Mouse (Mus musculus): ENCODE results near the gene Dnajc15. TPM values are rescaled to one million over a fixed set of nuclear protein-coding genes. Genes with fewer than 3 reads are reported as not detected.

Dnajc15 gene
- total and polyA plus RNA-seq, 2 experiments from 2014 or later, result 16.0 to 96.0 TPM

GRCm38 (mm10) chr14:77840078-77840477 is 34.8 kb downstream of the Dnajc15 start:
- Histone ChIP-seq H3K4me3 (ENCODE audit: low read depth, low read length) (no peak overlapping the region), H3K9ac (replicated peaks; ENCODE audit: low read length, poor library complexity, severe bottlenecking) (no peak overlapping the region), H3K4me2 (ENCODE audit: low read depth, low read length, poor library complexity, severe bottlenecking) (no peak overlapping the region), H3K27me3 (ENCODE audit: insufficient read depth, low read length) (no peaks in the 10 kb centered on the region), H3K36me3 (ENCODE audit: insufficient read depth, low read length) (no peaks in the 10 kb centered on the region), H3K9me3 (ENCODE audit: low read length) (no peaks in the 10 kb centered on the region), H3K27ac (ENCODE audit: low read depth, low read length) (no peak overlapping the region), H3K4me1 (ENCODE audit: insufficient read depth, low read length) (no peaks in the 10 kb centered on the region)
- TF ChIP-seq CTCF (IDR thresholded peaks at IDR 0.05), result peak; percentile 62
- 81% methylated on average over 2 of the region's 2 CpGs for WGBS
- ATAC-seq (ENCODE audit: low FRiP score) (no peak), DNase-seq (ENCODE audit: low spot score) (peak; percentile 53)

GRCm38 (mm10) chr14:77836794-77837193 is 38.1 kb downstream of the Dnajc15 start:
- WGBS, result 83% methylated on average over 2 of the region's 2 CpGs

GRCm38 (mm10) chr14:77832359-77832758 is 42.6 kb downstream of the Dnajc15 start:
- no peak overlapping the region for H3K27ac ChIP-seq (ENCODE audit: low read depth, low read length)
- DNase-seq (ENCODE audit: low spot score) (no peak), ATAC-seq (ENCODE audit: low FRiP score) (no peak)
- H3K4me1 ChIP-seq (ENCODE audit: insufficient read depth, low read length), result no peaks in the 10 kb centered on the region
- H3K4me2 ChIP-seq (ENCODE audit: low read depth, low read length, poor library complexity, severe bottlenecking), result no peak overlapping the region
- no peaks in the 10 kb centered on the region for H3K9me3 ChIP-seq (ENCODE audit: low read length)
- no peaks in the 10 kb centered on the region for H3K36me3 ChIP-seq (ENCODE audit: insufficient read depth, low read length)
- TF ChIP-seq CTCF (IDR thresholded peaks at IDR 0.05), result no peak
- no peaks in the 10 kb centered on the region for H3K27me3 ChIP-seq (ENCODE audit: insufficient read depth, low read length)
- H3K9ac ChIP-seq (replicated peaks; ENCODE audit: low read length, poor library complexity, severe bottlenecking), result no peak overlapping the region
- H3K4me3 ChIP-seq (ENCODE audit: low read depth, low read length), result no peak overlapping the region

More at GRCm38 (mm10) chr14:77836794-77837193, 38.1 kb downstream of the Dnajc15 start:
- Histone ChIP-seq H3K4me3 (ENCODE audit: low read depth, low read length) (no peak overlapping the region), H3K27me3 (ENCODE audit: insufficient read depth, low read length) (no peaks in the 10 kb centered on the region), H3K4me2 (ENCODE audit: low read depth, low read length, poor library complexity, severe bottlenecking) (no peak overlapping the region), H3K36me3 (ENCODE audit: insufficient read depth, low read length) (no peaks in the 10 kb centered on the region), H3K4me1 (ENCODE audit: insufficient read depth, low read length) (no peaks in the 10 kb centered on the region), H3K9me3 (ENCODE audit: low read length) (no peaks in the 10 kb centered on the region), H3K27ac (ENCODE audit: low read depth, low read length) (no peak overlapping the region), H3K9ac (replicated peaks; ENCODE audit: low read length, poor library complexity, severe bottlenecking) (no peak overlapping the region)
- DNase-seq (ENCODE audit: low spot score), result no peak
- no peak for TF ChIP-seq CTCF (IDR thresholded peaks at IDR 0.05)
- ATAC-seq (ENCODE audit: low FRiP score), result no peak

GRCm38 (mm10) chr14:77831936-77832335 is 43.0 kb downstream of the Dnajc15 start:
- H3K9ac ChIP-seq (replicated peaks; ENCODE audit: low read length, poor library complexity, severe bottlenecking), result no peak overlapping the region

GRCm38 (mm10) chr14:77829673-77830072 is 45.3 kb downstream of the Dnajc15 start:
- Histone ChIP-seq H3K27ac (ENCODE audit: low read depth, low read length) (no peak overlapping the region), H3K9ac (replicated peaks; ENCODE audit: low read length, poor library complexity, severe bottlenecking) (no peak overlapping the region), H3K9me3 (ENCODE audit: low read length) (no peaks in the 10 kb centered on the region), H3K36me3 (ENCODE audit: insufficient read depth, low read length) (no peaks in the 10 kb centered on the region), H3K4me3 (ENCODE audit: low read depth, low read length) (no peak overlapping the region), H3K4me1 (ENCODE audit: insufficient read depth, low read length) (no peaks in the 10 kb centered on the region), H3K27me3 (ENCODE audit: insufficient read depth, low read length) (no peaks in the 10 kb centered on the region), H3K4me2 (ENCODE audit: low read depth, low read length, poor library complexity, severe bottlenecking) (no peak overlapping the region)
- WGBS, result 89% methylated on average over 4 of the region's 4 CpGs
- ATAC-seq (ENCODE audit: low FRiP score), result no peak
- no peak for DNase-seq (ENCODE audit: low spot score)
- TF ChIP-seq CTCF (IDR thresholded peaks at IDR 0.05), result no peak

More at GRCm38 (mm10) chr14:77831936-77832335, 43.0 kb downstream of the Dnajc15 start:
- H3K4me3 ChIP-seq (ENCODE audit: low read depth, low read length), result no peak overlapping the region
- H3K9me3 ChIP-seq (ENCODE audit: low read length), result no peaks in the 10 kb centered on the region
- ATAC-seq (ENCODE audit: low FRiP score), result no peak
- H3K4me1 ChIP-seq (ENCODE audit: insufficient read depth, low read length), result no peaks in the 10 kb centered on the region
- H3K27me3 ChIP-seq (ENCODE audit: insufficient read depth, low read length), result no peaks in the 10 kb centered on the region
- H3K27ac ChIP-seq (ENCODE audit: low read depth, low read length), result no peak overlapping the region
- H3K4me2 ChIP-seq (ENCODE audit: low read depth, low read length, poor library complexity, severe bottlenecking), result no peak overlapping the region
- WGBS, result 93% methylated on average over 4 of the region's 4 CpGs
- no peaks in the 10 kb centered on the region for H3K36me3 ChIP-seq (ENCODE audit: insufficient read depth, low read length)
- no peak for TF ChIP-seq CTCF (IDR thresholded peaks at IDR 0.05)
- no peak for DNase-seq (ENCODE audit: low spot score)

GRCm38 (mm10) chr14:77825891-77826290 is 49.0 kb downstream of the Dnajc15 start:
- Histone ChIP-seq H3K9ac (replicated peaks; ENCODE audit: low read length, poor library complexity, severe bottlenecking) (no peak overlapping the region), H3K4me2 (ENCODE audit: low read depth, low read length, poor library complexity, severe bottlenecking) (no peak overlapping the region), H3K27ac (ENCODE audit: low read depth, low read length) (no peak overlapping the region), H3K36me3 (ENCODE audit: insufficient read depth, low read length) (no peaks in the 10 kb centered on the region), H3K9me3 (ENCODE audit: low read length) (no peaks in the 10 kb centered on the region), H3K4me3 (ENCODE audit: low read depth, low read length) (no peak overlapping the region), H3K27me3 (ENCODE audit: insufficient read depth, low read length) (no peaks in the 10 kb centered on the region), H3K4me1 (ENCODE audit: insufficient read depth, low read length) (no peaks in the 10 kb centered on the region)
- WGBS, result 78% methylated on average over 3 of the region's 3 CpGs
- no peak for TF ChIP-seq CTCF (IDR thresholded peaks at IDR 0.05)
- no peak for DNase-seq (ENCODE audit: low spot score)
- ATAC-seq (ENCODE audit: low FRiP score), result no peak
